ENCODE assay signal across 23 mouse cellular contexts in genomic region chr4:119633948-119634347, GRCm38 (mm10). TPM values are rescaled to one million over a fixed set of nuclear protein-coding genes. Genes with fewer than 3 reads are reported as not detected.
DNase-seq lines count a peak whose midpoint lies in the region; ATAC-seq and TF ChIP-seq lines count a peak whose summit lies in the region.
"Had no signal": no experiment of that assay in that cellular context is flagged by ENCODE, and none has a peak within 500 bp of the region (broad histone marks: within the 10 kb centered on the region; RNA-seq: fewer than 3 reads in every experiment).

No protein-coding gene starts in this region.

- no peak overlapping the region for H3K4me3 ChIP-seq in heart, embryonic 12.5 days
- no peak overlapping the region for H3K4me3 ChIP-seq in intestine, embryonic 16.5 days (ENCODE audit: low read length)
- no peak overlapping the region for H3K4me3 ChIP-seq in intestine, postnatal 0 days (ENCODE audit: low read depth, low read length)
- no peak overlapping the region for H3K4me3 ChIP-seq in limb, embryonic 10.5 days
- H3K4me3 ChIP-seq in thymus, adult 2 months (ENCODE audit: control insufficient read depth, insufficient read depth, low read length), result no peak overlapping the region
- H3K4me3 ChIP-seq: embryonic facial prominence, embryonic 13.5 days; forebrain, embryonic 13.5 days; heart, embryonic 15.5 days; intestine, embryonic 15.5 days had no signal

- intact Hi-C loops in heart, postnatal 14 days (cut with DNase I), result loop anchor here (5.0 to 10.0 kb wide), 2 partner anchors 173 to 471 kb away; no protein-coding TSS in a partner anchor

- no peak for ATAC-seq in heart, embryonic 12.5 days (ENCODE audit: insufficient number of reproducible peaks, low FRiP score)
- no peak for ATAC-seq in intestine, embryonic 16.5 days
- no peak for ATAC-seq in intestine, postnatal 0 days
- ATAC-seq: activated CD4-positive, CD25-positive, alpha-beta regulatory T cell, adult 4 months; intestine, embryonic 15.5 days; Patski had no signal

- H3K4me2 ChIP-seq in heart, embryonic 12.5 days, result no peak overlapping the region
- no peak overlapping the region for H3K4me2 ChIP-seq in intestine, embryonic 16.5 days (ENCODE audit: low read depth, low read length)
- no peak overlapping the region for H3K4me2 ChIP-seq in intestine, postnatal 0 days (replicated peaks; ENCODE audit: low read depth)
- H3K4me2 ChIP-seq: embryonic facial prominence, embryonic 13.5 days; forebrain, embryonic 13.5 days; heart, embryonic 15.5 days; hindbrain, embryonic 14.5 days; intestine, embryonic 15.5 days had no signal

- TF ChIP-seq CTCF in intestine, postnatal 0 days (IDR thresholded peaks at IDR 0.05; ENCODE audit: low read depth), result no peak
- TF ChIP-seq CTCF in brain, embryonic 14.5 days (IDR thresholded peaks at IDR 0.05; ENCODE audit: borderline replicate concordance, extremely low read depth, insufficient read depth, insufficient read length), result no peak
- no peak for TF ChIP-seq CTCF in thymus, adult 2 months (IDR thresholded peaks at IDR 0.05; ENCODE audit: borderline replicate concordance, control insufficient read depth, extremely low read depth, insufficient read depth, low read length, poor library complexity)

- 77% methylated on average over 3 of the region's 3 CpGs for WGBS in heart, embryonic 12.5 days
- WGBS in intestine, embryonic 16.5 days, result 65% methylated on average over 3 of the region's 3 CpGs
- 60% methylated on average over 3 of the region's 3 CpGs for WGBS in intestine, postnatal 0 days
- 82% methylated on average over 3 of the region's 3 CpGs for WGBS in limb, embryonic 10.5 days
- 94% methylated on average over 3 of the region's 3 CpGs for whole genome bisulfite sequencing in thymus, adult 2 months

- no peak for TF ChIP-seq POLR2A in brain, embryonic 14.5 days (IDR thresholded peaks at IDR 0.05; ENCODE audit: borderline replicate concordance, extremely low read depth, insufficient read depth, insufficient read length, poor library complexity, severe bottlenecking)
- TF ChIP-seq POLR2A in thymus, adult 2 months (IDR thresholded peaks at IDR 0.05; ENCODE audit: control insufficient read depth, extremely low read depth, insufficient read depth, low read length, poor library complexity), result no peak

- no peak overlapping the region for H3K9ac ChIP-seq in heart, embryonic 12.5 days
- H3K9ac ChIP-seq in intestine, embryonic 16.5 days (ENCODE audit: low read depth, low read length), result no peak overlapping the region; the same call in 1 of the 2 replicates
- no peak overlapping the region for H3K9ac ChIP-seq in intestine, postnatal 0 days (ENCODE audit: low read depth, low read length)
- H3K9ac ChIP-seq: embryonic facial prominence, embryonic 13.5 days; forebrain, embryonic 13.5 days; heart, embryonic 15.5 days; hindbrain, embryonic 14.5 days; intestine, embryonic 15.5 days had no signal

- H3K4me1 ChIP-seq in heart, embryonic 12.5 days (replicated peaks), result peaks cover 75% of the 10 kb centered on the region
- H3K4me1 ChIP-seq in intestine, embryonic 16.5 days (ENCODE audit: control insufficient read depth, insufficient read depth, low read length), result peaks cover 23% of the 10 kb centered on the region
- H3K4me1 ChIP-seq in intestine, postnatal 0 days (replicated peaks; ENCODE audit: control insufficient read depth, insufficient read depth, low read length), result peaks cover 5% of the 10 kb centered on the region; the same call in 1 of the 2 replicates
- peaks cover 35% of the 10 kb centered on the region for H3K4me1 ChIP-seq in limb, embryonic 10.5 days
- H3K4me1 ChIP-seq in thymus, adult 2 months (replicated peaks; ENCODE audit: control insufficient read depth, insufficient read depth, low read length), result no peaks in the 10 kb centered on the region
- H3K4me1 ChIP-seq: intestine, embryonic 15.5 days had no signal

- peak overlapping the region; percentile 22; the same call in 1 of the 2 replicates for H3K27ac ChIP-seq in heart, embryonic 12.5 days (ENCODE audit: poor library complexity, severe bottlenecking)
- H3K27ac ChIP-seq in intestine, embryonic 16.5 days (ENCODE audit: low read length), result 0 out of 2 replicates have a peak overlapping the region, but pooled peaks have one; percentile 11
- H3K27ac ChIP-seq in intestine, postnatal 0 days (ENCODE audit: low read depth, low read length), result no peak overlapping the region; the same call in 1 of the 2 replicates
- no peak overlapping the region for H3K27ac ChIP-seq in limb, embryonic 10.5 days
- no peak overlapping the region for H3K27ac ChIP-seq in thymus, adult 2 months (ENCODE audit: control insufficient read depth, insufficient read depth, low read length)
- H3K27ac ChIP-seq: embryonic facial prominence, embryonic 13.5 days; hindbrain, embryonic 14.5 days; intestine, embryonic 15.5 days had no signal

- no peaks in the 10 kb centered on the region for H3K27me3 ChIP-seq in heart, embryonic 12.5 days (replicated peaks)
- no peaks in the 10 kb centered on the region for H3K27me3 ChIP-seq in intestine, embryonic 16.5 days (replicated peaks; ENCODE audit: control insufficient read depth, insufficient read depth, low read length)
- H3K27me3 ChIP-seq in intestine, postnatal 0 days (replicated peaks; ENCODE audit: control insufficient read depth, insufficient read depth, low read length), result no peaks in the 10 kb centered on the region
- no peaks in the 10 kb centered on the region for H3K27me3 ChIP-seq in limb, embryonic 10.5 days (ENCODE audit: low read depth, poor library complexity, severe bottlenecking)
- H3K27me3 ChIP-seq in thymus, adult 2 months (ENCODE audit: control insufficient read depth, insufficient read depth, low read length), result no peaks in the 10 kb centered on the region
- H3K27me3 ChIP-seq: CH12.LX; embryonic facial prominence, embryonic 13.5 days; forebrain, embryonic 13.5 days; heart, embryonic 15.5 days; intestine, embryonic 15.5 days; Patski had no signal

- H3K9me3 ChIP-seq in heart, embryonic 12.5 days (replicated peaks), result no peaks in the 10 kb centered on the region
- H3K9me3 ChIP-seq in intestine, embryonic 16.5 days (ENCODE audit: control insufficient read depth, low read length), result no peaks in the 10 kb centered on the region
- no peaks in the 10 kb centered on the region for H3K9me3 ChIP-seq in intestine, postnatal 0 days (ENCODE audit: control insufficient read depth)
- H3K9me3 ChIP-seq in limb, embryonic 10.5 days (replicated peaks), result no peaks in the 10 kb centered on the region
- H3K9me3 ChIP-seq: embryonic facial prominence, embryonic 13.5 days; forebrain, embryonic 13.5 days; heart, embryonic 15.5 days; intestine, embryonic 15.5 days had no signal

- H3K36me3 ChIP-seq in heart, embryonic 12.5 days, result peaks cover 19% of the 10 kb centered on the region
- H3K36me3 ChIP-seq in intestine, embryonic 16.5 days (ENCODE audit: control insufficient read depth, insufficient read depth, low read length), result no peaks in the 10 kb centered on the region
- peaks cover 7% of the 10 kb centered on the region for H3K36me3 ChIP-seq in intestine, postnatal 0 days (ENCODE audit: control insufficient read depth, insufficient read depth)
- H3K36me3 ChIP-seq in limb, embryonic 10.5 days, result peaks cover 25% of the 10 kb centered on the region
- peaks cover 5% of the 10 kb centered on the region; the same call in 1 of the 2 replicates for H3K36me3 ChIP-seq in thymus, adult 2 months (ENCODE audit: control insufficient read depth, insufficient read depth, low read length)

- DNase-seq in heart, postnatal 14 days, result no peak
- DNase-seq in brain, embryonic 14.5 days (ENCODE audit: low read depth), result peak; percentile 9
- DNase-seq in limb, embryonic 10.5 days (ENCODE audit: low spot score), result peak; percentile 10
- no peak for DNase-seq in thymus, adult 2 months
- DNase-seq: cerebellum, adult 9-11 months; cerebellum, postnatal 36 days; gastrocnemius, postnatal 10 days; heart, adult 18-20 months; heart, postnatal 36 days had no signal

RNA-seq across cellular contexts. Expression of gene Guca2a, which starts 3.6 kb away (rescaled TPM):
- not detected in 2 replicates for polyA plus RNA-seq in heart, embryonic 12.5 days (2016; fragmentation: Nextera tagmentation; extraction: Ambion mirVana)
- not detected for total RNA-seq in heart, postnatal 14 days (2021)
- polyA plus RNA-seq in intestine, embryonic 16.5 days (2015; fragmentation: Nextera tagmentation; extraction: Ambion mirVana), result 362 and 472 TPM in 2 replicates
- 1,981 and 2,155 TPM in 2 replicates for polyA plus RNA-seq in intestine, postnatal 0 days (2015; fragmentation: Nextera tagmentation; extraction: Ambion mirVana)
- polyA plus RNA-seq in brain, embryonic 14.5 days (2012; rRNA removed), result 0.16 TPM in 1 of 2 replicates, not detected in the other
- polyA plus RNA-seq in limb, embryonic 10.5 days (2016; fragmentation: Nextera tagmentation; extraction: Ambion mirVana), result not detected in 2 replicates
- 0.54 and 0.75 TPM in 2 replicates for polyA plus RNA-seq in thymus, adult 2 months (2012; rRNA removed)
- total RNA-seq: adrenal gland, adult 18-20 months; adrenal gland, postnatal 14 days; CH12.LX; gastrocnemius, postnatal 10 days; gastrocnemius, postnatal 4 days; heart, adult 18-20 months; heart, postnatal 36 days had no signal
- polyA plus RNA-seq: activated CD4-positive, CD25-positive, alpha-beta regulatory T cell, adult 4 months; embryonic facial prominence, embryonic 13.5 days; forebrain, embryonic 13.5 days; heart, embryonic 15.5 days; hindbrain, embryonic 14.5 days; Patski had no signal

RNA-seq across cellular contexts. Expression of gene Guca2b, which starts 24.8 kb away (rescaled TPM):
- polyA plus RNA-seq in heart, embryonic 12.5 days (2016; fragmentation: Nextera tagmentation; extraction: Ambion mirVana), result not detected in 2 replicates
- not detected for total RNA-seq in heart, postnatal 14 days (2021)
- 93.8 and 157 TPM in 2 replicates for polyA plus RNA-seq in intestine, embryonic 16.5 days (2015; fragmentation: Nextera tagmentation; extraction: Ambion mirVana)
- polyA plus RNA-seq in intestine, postnatal 0 days (2015; fragmentation: Nextera tagmentation; extraction: Ambion mirVana), result 1,738 and 1,809 TPM in 2 replicates
- 2.5 TPM in 1 of 2 replicates, not detected in the other for polyA plus RNA-seq in brain, embryonic 14.5 days (2012; rRNA removed)
- polyA plus RNA-seq in limb, embryonic 10.5 days (2016; fragmentation: Nextera tagmentation; extraction: Ambion mirVana), result not detected in 2 replicates
- 1.7 and 2.7 TPM in 2 replicates for polyA plus RNA-seq in thymus, adult 2 months (2012; rRNA removed)
- total RNA-seq: adrenal gland, postnatal 14 days; gastrocnemius, postnatal 10 days; gastrocnemius, postnatal 4 days had no signal
- polyA plus RNA-seq: activated CD4-positive, CD25-positive, alpha-beta regulatory T cell, adult 4 months; embryonic facial prominence, embryonic 13.5 days; forebrain, embryonic 13.5 days; heart, embryonic 15.5 days; hindbrain, embryonic 14.5 days had no signal

Comparison
In these comparisons a context has a peak if more than half of its experiments do, and no peak if none do; other contexts are left out.
1. H3K27ac ChIP-seq: peak in heart, embryonic 12.5 days (single experiment) and intestine, embryonic 16.5 days (single experiment); none in intestine, postnatal 0 days (single experiment), limb, embryonic 10.5 days (single experiment) and thymus, adult 2 months (single experiment).
2. DNase-seq: peak in brain, embryonic 14.5 days (single experiment) and limb, embryonic 10.5 days (single experiment); none in heart, postnatal 14 days (0 of 2) and thymus, adult 2 months (single experiment).
3. RNA of gene Guca2a, which starts 3.6 kb away (polyA plus RNA-seq): 1,981 to 2,155 TPM in intestine, postnatal 0 days and 362 to 472 TPM in intestine, embryonic 16.5 days; 0.54 to 0.75 TPM in thymus, adult 2 months, 0.16 TPM in brain, embryonic 14.5 days, not detected in heart, embryonic 12.5 days and not detected in limb, embryonic 10.5 days; every median in the first group is over 100 times any median in the second.
4. RNA of gene Guca2b, which starts 24.8 kb away (polyA plus RNA-seq): 1,738 to 1,809 TPM in intestine, postnatal 0 days and 93.8 to 157 TPM in intestine, embryonic 16.5 days; 1.7 to 2.7 TPM in thymus, adult 2 months, 2.5 TPM in brain, embryonic 14.5 days, not detected in heart, embryonic 12.5 days and not detected in limb, embryonic 10.5 days; every median in the first group is over 10 times any median in the second.